Mouse (Mus musculus) c-Kit-positive CD71-positive TER-119-negative erythroid progenitor cells, embryonic 14.5 days (primary cell): ENCODE results near the gene Ggt5.

ENCODE experiments used
- DNase-seq: peaks from one replicate; pipeline ENCODE4 v3.0.0-alpha.2; 2013; ENCODE audit warnings: low read depth

Ggt5 gene

DNA sequence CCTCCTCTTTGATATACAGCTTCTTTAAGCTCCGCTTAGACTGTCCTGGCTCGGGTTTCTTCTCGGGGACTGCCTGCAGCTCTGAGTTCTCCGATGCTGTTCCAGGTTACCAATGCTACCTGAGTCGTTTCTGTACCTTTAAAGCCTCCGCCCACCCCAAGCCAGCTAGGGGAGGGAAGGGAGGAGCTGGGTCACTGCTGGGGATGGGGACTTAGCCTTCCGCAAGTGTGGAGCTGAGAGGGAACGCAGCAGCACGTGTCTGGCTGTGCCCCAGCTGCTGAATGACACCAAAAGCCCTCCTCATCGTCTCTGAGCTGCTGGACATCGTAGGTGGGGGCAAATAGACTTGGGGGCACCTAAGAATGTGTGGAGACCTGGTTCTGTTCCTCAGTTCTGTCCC is 20.7 kb upstream of the Ggt5 start:
- no peak for DNase-seq

DNA sequence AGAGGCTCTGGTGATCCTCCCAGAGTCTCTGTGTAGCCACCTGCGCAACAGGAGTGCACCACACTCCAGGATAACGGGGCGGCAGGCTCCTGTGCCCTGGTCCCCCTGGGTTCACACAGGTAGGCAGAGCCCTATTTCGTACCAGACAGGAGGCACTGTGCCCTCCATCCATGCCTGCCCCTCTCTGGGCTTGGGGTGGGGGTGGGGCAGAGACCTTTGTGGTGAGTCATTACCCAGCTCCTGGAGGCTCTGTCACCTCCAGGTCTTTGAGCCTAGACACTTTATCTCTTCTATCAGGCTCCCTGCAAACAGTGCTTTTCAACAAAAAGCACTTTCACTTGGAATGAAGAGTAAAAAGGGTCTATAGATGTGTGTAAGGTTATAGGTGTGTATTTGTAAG is 20.3 kb upstream of the Ggt5 start:
- DNase-seq: no peak

DNA sequence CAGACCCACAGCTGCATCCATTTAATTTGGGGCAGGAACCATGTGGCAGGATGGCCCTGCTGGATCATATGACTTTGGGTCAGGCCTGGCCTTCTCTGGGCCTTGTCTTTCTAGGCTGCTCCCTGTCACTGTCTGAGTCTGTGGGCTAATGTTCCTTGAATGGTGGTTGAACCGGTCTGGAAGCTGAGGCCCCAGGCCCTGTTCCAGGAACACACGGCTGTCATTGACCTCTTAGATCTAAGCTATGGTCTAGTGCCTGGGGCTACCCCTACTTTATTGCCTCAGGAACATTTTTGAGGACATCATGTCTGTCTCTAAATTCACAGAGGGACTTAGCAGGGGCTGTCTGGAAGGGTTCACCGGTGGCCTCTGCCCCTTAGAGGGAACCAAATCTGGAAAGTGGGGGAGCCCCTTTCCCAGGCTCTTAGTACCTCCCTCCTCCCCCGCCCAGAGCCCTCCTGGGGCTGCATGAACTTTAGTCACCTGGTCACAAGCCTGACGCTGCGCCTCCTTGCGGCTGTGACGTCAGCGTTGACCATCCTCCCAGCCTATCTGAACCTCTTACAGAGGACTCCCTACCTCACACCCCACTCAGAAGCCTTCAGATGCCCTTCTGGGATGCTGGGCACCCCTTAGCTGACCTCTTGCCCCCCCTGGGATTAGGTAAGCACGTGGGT is 18.0 kb upstream of the Ggt5 start:
- DNase-seq: no peak

DNA sequence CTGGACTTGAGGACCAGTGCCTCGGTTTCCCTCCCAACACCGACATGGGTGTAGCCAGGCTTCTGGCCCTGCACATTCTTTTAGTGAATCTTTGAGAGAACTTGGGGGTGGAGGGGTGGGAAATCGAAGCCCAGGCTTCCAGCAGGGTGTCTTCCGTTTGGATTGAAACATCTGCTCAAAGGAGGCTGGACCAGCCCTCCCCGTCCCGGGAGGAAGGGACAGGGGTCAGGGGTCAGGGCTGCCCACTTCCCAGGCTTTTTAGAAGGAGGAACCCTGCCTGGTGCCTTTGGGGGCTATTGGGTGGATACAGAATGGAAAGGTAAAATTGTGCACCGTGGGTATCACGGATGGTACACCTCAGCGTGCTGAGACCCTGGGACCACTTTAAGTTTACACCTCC is 17.2 kb upstream of the Ggt5 start:
- no peak for DNase-seq

DNA sequence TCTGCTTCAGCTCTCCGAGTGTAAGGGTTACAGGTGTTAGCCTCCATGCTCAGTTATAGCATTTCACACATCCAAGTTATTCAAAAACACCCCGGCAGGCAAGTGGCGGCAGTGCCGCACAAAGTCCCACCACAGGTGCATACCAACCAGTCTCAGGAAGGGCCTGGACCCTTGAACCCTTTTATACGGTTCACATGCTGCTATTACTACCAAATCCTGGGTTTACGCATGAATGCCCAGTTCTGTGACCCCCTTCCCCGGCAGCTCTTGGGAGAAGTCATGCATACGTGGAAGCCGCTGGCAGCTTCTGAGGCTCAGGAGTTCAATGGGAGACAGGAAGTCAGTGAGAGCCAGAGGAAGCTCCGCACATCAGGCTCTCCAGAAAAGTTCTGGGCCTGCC is 16.0 kb upstream of the Ggt5 start:
- no peak for DNase-seq

DNA sequence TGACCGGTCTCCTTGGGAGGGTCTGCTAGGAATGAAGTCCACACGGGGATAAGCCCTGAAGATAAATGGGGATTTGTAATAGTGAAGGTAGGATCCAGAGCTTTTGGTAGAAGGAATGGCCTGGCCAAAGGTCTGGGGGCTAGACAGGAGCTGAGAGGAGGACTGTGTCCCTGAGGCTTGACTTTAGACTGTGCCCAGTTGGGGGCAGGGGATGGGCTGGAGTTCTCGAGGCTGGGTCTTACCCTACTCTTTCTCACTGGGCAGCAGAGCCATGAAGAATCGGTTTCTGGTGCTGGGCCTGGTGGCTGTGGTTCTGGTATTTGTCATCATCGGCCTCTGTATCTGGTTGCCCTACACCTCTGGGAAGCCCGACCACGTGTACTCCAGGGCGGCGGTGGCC is 15.2 kb upstream of the Ggt5 start:
- DNase-seq: no peak

DNA sequence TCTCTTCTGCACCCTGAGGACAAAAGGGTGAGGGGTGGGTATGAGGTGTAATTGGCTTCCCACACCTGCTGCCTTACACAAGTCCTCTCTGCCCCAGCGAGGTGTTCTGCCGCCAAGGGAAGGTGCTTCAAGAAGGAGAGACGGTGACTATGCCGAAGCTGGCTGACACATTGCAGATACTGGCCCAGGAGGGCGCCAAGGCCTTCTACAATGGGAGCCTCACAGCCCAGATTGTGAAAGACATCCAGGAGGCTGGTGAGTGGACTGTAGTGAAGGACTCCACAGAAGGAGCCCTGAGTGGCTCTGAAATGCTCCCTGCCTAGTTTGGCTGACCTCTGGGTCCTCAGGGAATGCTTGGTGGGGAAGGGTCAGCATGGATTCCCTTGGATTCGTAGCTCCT is 10.0 kb upstream of the Ggt5 start:
- DNase-seq: no peak

DNA sequence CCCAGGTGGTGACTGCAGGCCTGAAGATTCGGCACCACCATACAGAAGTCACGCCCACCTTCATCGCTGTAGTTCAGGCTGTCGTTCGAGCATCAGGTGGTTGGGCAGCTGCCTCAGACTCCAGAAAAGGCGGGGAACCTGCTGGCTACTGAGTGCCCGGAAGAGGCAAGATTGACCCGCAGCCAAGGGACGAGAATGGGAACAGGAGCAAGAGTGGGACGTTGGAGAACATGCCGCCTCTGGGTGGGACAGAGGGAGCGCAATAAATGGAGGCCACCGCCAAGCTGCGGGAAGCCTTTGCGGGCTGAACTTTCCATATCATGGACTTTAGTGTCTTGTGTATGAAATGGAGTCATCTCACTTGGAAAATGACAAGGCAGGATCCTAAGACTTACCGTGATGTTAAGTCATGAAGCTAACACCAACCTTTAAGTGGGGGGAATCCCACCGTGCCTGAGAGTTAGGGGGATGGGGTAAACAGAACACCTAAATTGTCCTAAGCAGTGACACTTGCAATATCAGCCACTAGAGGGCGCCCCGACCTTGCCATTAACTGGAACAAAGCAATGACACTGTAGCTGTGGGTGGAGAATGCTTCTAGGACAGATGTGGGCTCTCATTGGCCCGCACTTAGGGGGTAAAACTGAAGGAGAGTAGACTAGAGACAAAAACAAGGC is 3.1 kb upstream of the Ggt5 start:
- DNase-seq: peak; percentile 64

DNA sequence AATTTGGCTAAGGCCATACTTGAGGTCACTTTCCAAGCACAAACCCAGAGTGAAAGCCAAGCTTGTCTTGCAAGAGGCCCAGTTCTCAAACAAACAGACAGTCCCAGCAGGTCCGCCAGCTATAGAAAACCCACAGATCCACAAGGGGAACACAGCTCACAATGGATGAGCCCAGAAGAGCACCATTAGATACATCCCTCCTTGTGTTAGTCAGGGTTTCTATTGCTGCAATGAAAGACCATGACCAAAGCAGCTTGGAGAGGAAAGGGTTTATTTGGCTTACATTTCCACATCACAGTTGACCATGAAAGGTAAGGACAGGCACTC is 2.6 kb upstream of the Ggt5 start:
- DNase-seq: no peak

DNA sequence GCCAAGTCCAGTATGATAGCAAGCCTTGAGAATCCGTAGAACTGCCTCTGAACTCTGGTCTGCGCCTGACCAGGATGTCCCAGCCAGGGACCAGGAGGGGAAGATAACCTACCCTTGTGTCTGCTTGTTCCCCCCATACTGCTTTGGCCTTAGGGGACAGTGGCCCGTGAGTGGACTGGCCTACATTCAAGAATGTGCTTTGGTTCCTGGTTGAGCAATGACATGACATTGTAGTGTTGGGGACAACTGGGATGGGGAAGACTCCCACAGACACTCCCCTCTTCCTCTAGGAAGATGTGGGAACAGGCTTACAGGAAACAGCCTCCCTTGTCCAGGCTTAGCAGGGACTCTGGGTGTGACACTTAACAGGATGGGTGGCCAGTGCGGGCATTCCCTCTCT is 1.4 kb upstream of the Ggt5 start:
- DNase-seq: no peak

DNA sequence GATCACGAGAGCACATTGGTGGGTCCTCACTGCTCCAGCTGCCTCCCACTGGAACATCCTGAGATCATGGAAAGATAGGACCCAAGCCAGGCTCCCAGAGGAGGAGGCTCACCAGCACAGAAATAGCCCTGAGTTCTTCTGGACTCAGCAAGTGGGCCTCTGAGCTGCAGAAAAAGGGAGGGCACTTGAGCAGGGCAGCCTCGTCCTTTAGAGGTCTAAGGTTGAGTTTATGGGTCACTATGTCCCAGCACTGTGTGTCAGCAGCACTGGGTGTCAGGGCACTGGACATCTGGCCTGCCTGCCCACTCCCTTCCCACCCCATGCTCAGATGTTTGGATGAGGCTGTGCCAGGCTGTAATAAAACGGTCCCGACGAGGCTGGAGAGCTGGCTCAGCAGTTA is 804 bp upstream of the Ggt5 start:
- DNase-seq: no peak

DNA sequence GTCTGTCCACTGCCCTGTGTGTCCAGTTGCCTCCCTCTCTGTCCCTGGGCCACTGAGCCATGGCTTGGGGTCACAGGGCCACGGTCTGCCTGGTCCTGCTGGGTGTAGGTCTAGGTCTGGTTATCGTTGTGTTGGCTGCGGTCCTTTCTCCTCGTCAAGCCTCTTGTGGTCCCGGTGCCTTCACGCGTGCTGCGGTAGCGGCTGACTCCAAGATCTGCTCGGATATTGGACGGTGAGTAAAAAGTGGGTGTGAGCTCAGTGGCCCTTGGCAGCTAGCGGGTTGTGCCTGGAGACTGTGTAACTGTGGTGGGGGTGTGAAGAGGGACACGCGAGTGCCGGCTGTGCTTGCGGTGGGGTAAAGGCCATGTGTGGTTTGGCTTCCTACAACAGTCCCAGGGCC is 511 bp downstream of the Ggt5 start:
- no peak for DNase-seq

DNA sequence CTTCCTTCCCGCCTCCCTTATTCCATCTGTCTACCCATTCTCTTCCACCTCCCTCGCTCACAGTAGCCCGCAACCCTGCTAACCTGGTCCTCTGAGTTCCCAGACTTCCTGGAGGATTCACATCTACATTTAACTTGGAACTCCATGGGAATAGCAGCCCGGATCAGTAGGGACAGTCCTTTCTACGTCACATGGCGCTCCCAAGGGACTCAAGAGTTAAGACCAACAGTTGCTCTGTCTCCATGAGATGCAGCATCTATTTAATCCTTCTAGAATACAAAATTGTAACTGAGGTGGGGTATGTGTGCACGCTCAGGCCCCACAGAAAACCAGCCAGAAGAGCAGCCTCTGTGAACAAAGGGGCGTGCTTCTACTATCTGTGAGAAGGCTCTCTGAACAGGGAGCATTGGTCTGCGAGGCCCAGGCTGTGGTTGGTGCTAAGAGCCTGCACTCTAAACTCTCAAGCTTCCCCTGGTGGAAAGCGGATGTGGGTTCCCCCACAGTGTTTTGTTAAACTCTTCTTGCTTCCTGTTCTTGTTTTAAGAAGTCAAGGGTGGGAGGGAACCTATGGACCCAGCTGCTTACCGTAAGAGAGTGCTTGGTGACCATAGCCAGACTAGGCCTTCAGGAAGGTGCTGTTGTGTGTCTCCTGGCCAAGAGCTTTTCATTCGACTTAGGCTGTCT is 2.2 kb downstream of the Ggt5 start:
- no peak for DNase-seq

DNA sequence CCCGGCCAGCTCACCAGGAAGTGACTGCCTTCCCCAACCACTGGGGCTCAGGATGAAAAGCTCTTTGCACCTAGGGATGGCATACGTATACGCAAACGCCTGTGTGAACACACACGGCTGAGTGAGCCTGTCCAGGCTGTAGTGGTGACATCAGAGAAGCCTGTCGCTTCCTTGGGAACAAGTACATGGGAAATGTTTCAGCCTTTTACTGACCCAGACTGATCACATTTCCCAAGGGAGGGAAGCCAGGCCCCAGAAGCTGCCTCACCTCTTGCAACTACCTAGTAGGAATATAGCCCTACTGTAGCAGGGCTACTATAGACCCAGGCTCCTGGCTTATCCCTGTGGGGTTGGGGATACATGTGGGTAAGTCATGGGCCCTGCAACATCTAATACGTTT is 3.4 kb downstream of the Ggt5 start:
- DNase-seq: no peak

DNA sequence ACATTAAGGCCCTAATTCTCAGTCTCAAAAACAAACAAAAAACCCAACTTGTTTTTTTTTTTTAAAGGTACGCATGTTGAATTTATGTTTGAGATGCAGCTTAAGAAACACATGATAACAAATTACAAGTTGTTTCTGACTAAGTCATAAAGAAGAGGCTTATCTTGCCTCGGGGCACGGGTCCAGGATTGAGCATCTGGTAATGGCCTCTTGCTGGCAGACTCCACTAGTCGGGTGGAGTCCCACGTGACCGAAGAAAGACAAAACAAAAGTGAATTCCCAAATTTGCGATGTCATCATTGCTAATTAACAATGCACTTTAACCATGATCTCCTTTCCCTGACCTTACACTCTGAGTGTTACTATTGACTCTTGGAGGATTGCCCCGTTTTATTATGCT is 6.8 kb downstream of the Ggt5 start:
- no peak for DNase-seq

DNA sequence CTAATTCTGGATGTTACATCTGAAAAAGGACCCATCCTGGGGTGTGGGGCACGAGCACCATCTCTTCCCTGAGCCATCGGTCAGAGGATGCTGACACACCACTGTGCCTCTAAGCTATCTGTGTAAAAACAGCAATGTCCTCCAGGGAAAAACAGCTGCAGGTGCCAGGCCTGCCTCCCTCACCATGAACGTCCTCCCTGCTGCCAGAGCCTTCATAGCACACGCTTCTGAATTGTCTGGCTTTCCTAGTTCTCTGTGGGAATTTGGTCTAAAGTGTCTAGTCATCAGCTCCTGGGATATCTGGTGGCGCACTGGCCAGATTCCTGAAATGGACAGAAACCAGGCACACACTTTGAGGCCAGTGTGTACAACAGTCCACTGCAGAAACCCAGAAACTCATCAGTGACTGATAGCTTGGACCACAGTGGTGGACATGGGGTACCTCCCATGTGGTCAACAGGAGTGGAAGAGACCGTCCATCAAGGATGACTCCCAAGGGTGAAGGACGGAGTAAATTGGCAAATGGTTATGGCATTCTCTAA is 11.1 kb downstream of the Ggt5 start:
- no peak for DNase-seq

DNA sequence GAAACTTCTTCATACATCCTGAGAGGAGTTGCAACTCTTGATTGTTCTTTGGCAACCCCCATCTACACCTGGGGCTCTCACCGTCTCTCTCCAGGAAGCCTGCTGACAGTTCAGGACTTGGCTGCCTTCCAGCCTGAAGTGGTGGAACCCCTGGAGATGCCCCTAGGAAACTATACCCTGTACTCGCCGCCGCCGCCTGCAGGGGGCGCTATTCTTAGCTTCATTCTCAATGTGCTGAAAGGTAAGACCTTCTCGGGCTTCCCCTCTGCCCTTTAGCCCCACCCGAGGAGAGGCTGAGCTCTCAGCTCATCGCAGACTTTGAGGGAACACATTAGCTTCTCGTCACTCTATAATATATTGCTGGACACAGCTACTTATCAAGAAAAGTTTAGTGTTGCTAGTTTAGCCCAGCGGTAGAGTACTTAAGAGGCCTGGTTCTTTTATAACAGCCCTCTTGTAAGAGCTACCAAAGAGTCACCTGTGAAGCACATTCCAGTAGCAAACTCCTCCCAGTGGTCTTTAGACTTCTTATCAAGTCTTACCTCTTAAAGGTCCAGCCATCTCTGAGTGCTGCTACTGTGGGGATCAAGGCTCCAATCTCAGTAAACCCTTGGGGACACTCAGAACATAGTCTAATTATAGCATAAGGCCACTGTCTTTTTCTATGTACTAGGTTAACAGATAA is 16.2 kb downstream of the Ggt5 start:
- no peak for DNase-seq

DNA sequence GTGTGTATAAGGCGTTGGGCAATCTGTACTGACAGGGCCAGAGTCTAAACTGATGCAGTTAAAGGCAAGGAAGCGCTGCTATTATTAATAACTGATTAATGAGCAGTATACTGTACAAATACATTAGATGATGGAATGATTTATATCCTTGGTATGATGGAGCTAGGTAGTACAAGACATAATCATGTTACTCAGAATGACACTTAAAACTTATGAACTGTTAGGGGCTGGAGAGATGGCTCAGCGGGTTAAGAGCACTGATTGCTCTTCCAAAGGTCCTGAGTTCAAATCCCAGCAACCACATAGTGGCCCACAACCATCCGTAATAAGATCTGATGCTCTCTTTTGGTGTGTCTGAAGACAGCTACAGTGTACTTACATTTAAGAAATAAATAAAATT is 18.1 kb downstream of the Ggt5 start:
- no peak for DNase-seq

DNA sequence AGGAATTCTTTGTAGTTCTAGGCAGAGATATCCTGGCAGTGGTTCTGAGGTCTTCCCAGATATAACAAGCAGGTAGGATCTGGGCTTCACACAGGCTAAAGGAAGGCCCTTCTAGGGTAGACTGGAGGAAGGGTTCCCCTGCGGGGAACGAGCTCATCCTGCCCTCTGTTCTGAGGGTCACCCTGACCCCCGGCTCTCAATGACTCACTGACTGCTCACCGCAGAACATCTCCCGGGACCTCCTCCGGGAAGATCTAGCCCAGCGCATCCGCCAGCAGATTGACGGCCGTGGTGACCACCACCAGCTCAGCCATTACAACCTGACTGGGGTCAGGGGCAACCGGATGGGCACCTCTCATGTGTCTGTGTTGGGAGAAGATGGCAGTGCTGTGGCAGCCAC is 19.8 kb downstream of the Ggt5 start:
- no peak for DNase-seq

DNA sequence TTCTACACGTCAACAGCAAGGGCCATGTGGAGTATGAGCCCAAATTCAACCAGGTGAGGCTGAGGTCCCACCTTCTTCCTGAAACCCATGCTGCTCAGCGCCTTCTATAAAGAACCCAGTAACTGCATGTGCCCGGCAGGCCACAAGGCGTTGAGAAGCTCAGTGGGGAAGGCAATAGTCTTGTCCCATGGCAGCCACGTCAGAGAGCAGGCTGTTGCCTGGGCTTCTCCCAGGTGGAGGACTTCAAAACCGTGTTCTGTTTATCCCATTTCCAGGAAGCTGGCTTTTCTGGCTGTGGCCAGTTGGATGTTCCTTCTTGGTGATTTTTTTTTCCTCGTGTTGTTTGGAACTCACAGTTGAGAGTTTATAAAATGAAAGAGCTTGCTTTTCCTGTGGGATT is 21.3 kb downstream of the Ggt5 start:
- DNase-seq: no peak

DNA sequence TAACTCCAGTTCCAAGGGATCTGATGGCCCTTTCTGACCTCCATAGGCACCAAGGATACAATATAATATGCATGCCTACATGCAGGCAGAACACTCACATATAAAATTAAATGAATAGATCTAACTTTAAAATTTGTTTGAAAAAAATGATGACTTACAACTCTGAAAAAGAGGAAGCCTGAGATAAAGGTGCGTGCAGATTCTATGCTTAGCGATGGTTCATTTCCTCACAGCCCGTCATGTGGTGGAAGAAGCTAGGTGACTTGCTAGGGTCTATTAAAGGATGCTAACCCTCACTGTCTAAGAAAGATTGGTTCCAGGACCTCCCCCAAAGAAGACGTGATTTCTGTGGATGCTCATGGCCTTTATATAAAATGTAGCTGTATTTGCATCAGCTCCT is 26.9 kb downstream of the Ggt5 start:
- DNase-seq: no peak

DNA sequence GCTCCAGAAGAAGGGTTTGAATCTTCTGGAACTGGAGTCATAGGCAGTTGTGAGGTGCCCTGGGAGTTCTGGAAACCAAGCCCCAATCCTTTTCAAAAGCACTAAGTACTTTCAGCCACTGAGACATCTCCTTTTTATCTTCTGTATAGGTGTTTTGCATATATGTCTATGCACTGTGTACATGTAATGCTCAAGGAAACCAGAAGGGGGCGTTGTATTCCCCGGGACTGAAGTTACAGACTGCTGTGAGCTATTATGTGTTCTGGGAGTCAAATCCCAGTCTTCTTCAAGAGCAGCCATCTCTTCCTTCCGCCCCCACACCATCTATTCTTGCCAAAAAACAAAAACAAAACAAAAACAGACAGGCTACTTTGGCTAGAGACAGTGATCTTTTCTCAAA is 31.7 kb downstream of the Ggt5 start:
- no peak for DNase-seq

DNA sequence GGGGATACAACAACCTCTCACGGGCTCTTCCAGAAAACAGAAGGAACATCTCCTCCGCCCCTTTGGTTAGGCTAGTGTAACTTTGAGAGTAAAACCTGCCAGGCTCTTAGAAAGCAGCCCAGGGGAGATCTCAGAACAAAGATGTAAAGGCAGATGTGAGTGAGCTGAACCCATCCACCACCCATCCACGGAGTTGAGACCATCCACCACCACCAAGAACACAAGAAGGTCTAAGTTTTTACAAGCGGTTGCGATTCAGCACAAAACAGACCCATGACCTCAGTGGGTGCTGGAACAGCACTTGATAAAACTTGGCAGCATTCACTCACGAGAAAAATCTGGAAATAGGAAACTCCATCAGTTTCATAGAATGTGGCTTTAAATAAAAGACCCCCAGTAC is 36.8 kb downstream of the Ggt5 start:
- no peak for DNase-seq
